Mouse (Mus musculus) CH12.LX (cell line): ENCODE results near the gene Dnajc9. TPM values are rescaled to one million over a fixed set of nuclear protein-coding genes. Genes with fewer than 3 reads are reported as not detected.
A peak's percentile ranks its signal among the peaks of the same experiment; 100 is the strongest.

Source experiments
- DNase-seq: peaks from one replicate; pipeline ENCODE4 v3.0.0-alpha.2; 2013; ENCODE audit errors: extremely low read depth
- H3K27ac ChIP-seq: 2 replicates; pipeline ENCODE4 v1.5.1; 2012; ENCODE audit warnings: low read depth, mild to moderate bottlenecking, control low read depth, moderate library complexity; ENCODE audit not compliant: insufficient read depth
- H3K27me3 ChIP-seq: replicated peaks from 2 replicates; pipeline ENCODE3; 2012; ENCODE audit warnings: inconsistent platforms
- H3K36me3 ChIP-seq, 2 experiments: replicated peaks in 1 of 2; 2 replicates each; pipeline versions ENCODE3 to v1.6.1; 2012; ENCODE audit warnings: inconsistent platforms in 1 of 2, low read length in 1 of 2, mild to moderate bottlenecking in 1 of 2, mixed read lengths in 1 of 2, moderate library complexity in 1 of 2; ENCODE audit not compliant: control insufficient read depth in 1 of 2, insufficient read depth in 1 of 2
- H3K4me1 ChIP-seq, 2 experiments: 2 replicates each; pipeline ENCODE4 v1.6.1; 2012; ENCODE audit warnings: inconsistent platforms in 1 of 2, moderate library complexity in 1 of 2; ENCODE audit not compliant: insufficient read depth in 2 of 2, control insufficient read depth in 1 of 2
- H3K4me2 ChIP-seq: 2 replicates; pipeline ENCODE4 v1.6.1; 2012; ENCODE audit warnings: low read depth, mild to moderate bottlenecking, control low read depth; ENCODE audit not compliant: poor library complexity, insufficient read depth, severe bottlenecking
- H3K4me3 ChIP-seq, 3 experiments: fragments of 150-350 bp in 1 of 3; sonication (generic) in 1 of 3; replicated peaks in 1 of 3; 2 replicates each; pipeline versions ENCODE3 to v1.5.1; 2011 to 2012; ENCODE audit warnings: low read depth in 2 of 3, low read length in 2 of 3, mild to moderate bottlenecking in 2 of 3, moderate library complexity in 2 of 3, control low read depth in 1 of 3, improper control_type of control experiment in 1 of 3, inconsistent platforms in 1 of 3, mixed read lengths in 1 of 3; ENCODE audit not compliant: poor library complexity in 1 of 3
- H3K79me2 ChIP-seq: replicated peaks from 2 replicates; pipeline ENCODE4 v1.6.1; 2012; ENCODE audit warnings: mild to moderate bottlenecking, moderate library complexity; ENCODE audit not compliant: control insufficient read depth, poor library complexity, insufficient read depth, severe bottlenecking; ENCODE audit errors: extremely low read depth
- H3K9ac ChIP-seq: 2 replicates; pipeline ENCODE4 v1.6.1; 2012; ENCODE audit warnings: low read depth, mild to moderate bottlenecking, control low read depth, moderate library complexity; ENCODE audit not compliant: insufficient read depth
- H3K9me3 ChIP-seq: replicated peaks from 2 replicates; pipeline ENCODE3; 2012; ENCODE audit warnings: low read length, inconsistent platforms, mixed read lengths
- CHD1 ChIP-seq: IDR thresholded peaks from 2 replicates; pipeline ENCODE4 v1.6.1; 2012; ENCODE audit warnings: low read depth, low read length, improper control_type of control experiment, inconsistent platforms
- E2F4 ChIP-seq: IDR thresholded peaks from 2 replicates; pipeline ENCODE4 v1.6.1; 2011; ENCODE audit warnings: low read depth, low read length, improper control_type of control experiment; ENCODE audit not compliant: insufficient replicate concordance
- EP300 ChIP-seq: IDR thresholded peaks from 2 replicates; pipeline ENCODE4 v1.6.1; 2011; ENCODE audit warnings: low read length, improper control_type of control experiment
- ETS1 ChIP-seq: conservative IDR thresholded peaks from 2 replicates; pipeline ENCODE4 v1.6.1; 2012; ENCODE audit warnings: low read depth, mild to moderate bottlenecking, inconsistent platforms, low read length, improper control_type of control experiment, moderate library complexity
- IRF4 ChIP-seq: IDR thresholded peaks from 2 replicates; pipeline ENCODE4 v1.6.1; 2014; ENCODE audit warnings: low read depth, mild to moderate bottlenecking, inconsistent platforms, low read length, improper control_type of control experiment
- MYC ChIP-seq: IDR thresholded peaks from 2 replicates; pipeline ENCODE4 v1.6.1; 2011; ENCODE audit warnings: low read depth, mild to moderate bottlenecking, improper control_type of control experiment, low read length
- RCOR1 ChIP-seq: conservative IDR thresholded peaks from 2 replicates; pipeline ENCODE4 v1.6.1; 2012; ENCODE audit warnings: low read depth, mild to moderate bottlenecking, inconsistent platforms, low read length, improper control_type of control experiment
- SIN3A ChIP-seq: IDR thresholded peaks from 2 replicates; pipeline ENCODE4 v1.6.1; 2012; ENCODE audit warnings: low read length, improper control_type of control experiment, inconsistent platforms
- ZC3H11A ChIP-seq: IDR thresholded peaks from 2 replicates; pipeline ENCODE4 v1.6.1; 2012; ENCODE audit warnings: low read depth, mild to moderate bottlenecking, inconsistent platforms, low read length, improper control_type of control experiment
- ZKSCAN1 ChIP-seq: IDR thresholded peaks from 2 replicates; pipeline ENCODE4 v1.6.1; 2012; ENCODE audit warnings: low read depth, inconsistent platforms, low read length, improper control_type of control experiment, borderline replicate concordance
- ZNF384 ChIP-seq: IDR thresholded peaks from 2 replicates; pipeline ENCODE4 v1.6.1; 2012; ENCODE audit warnings: low read depth, low read length, improper control_type of control experiment, inconsistent platforms
- dilution Hi-C: fragments of 300-500 bp; cut with MboI; formaldehyde crosslinking; loops from 2 replicates; pipeline ENCODE4 v1.14.3; 2020; ENCODE audit warnings: low sequenced_read_pairs; ENCODE audit not compliant: extremely low pct_unique_long_range_greater_than_20kb, extremely low pct_ligation_motif_present
- in situ Hi-C: fragments of 300-500 bp; cut with MboI; formaldehyde crosslinking; loops from 3 replicates; pipeline ENCODE4 v1.14.3; 2019; ENCODE audit warnings: low sequenced_read_pairs, low pct_ligation_motif_present, low pct_unique_long_range_greater_than_20kb, mixed read lengths
- polyA plus RNA-seq: library from polyadenylated mRNA; unstranded; fragments of >175 nt; gene quantifications from 2 replicates; pipeline ENCODE4 v1.2.1, GENCODE M21; 2012; ENCODE audit warnings: low read depth; ENCODE audit not compliant: insufficient read length
- total RNA-seq, 2 experiments: library from RNA; depleted of rRNA; stranded (reverse); fragments of 300-350 nt in 1 of 2; fragments of >200 nt in 1 of 2; gene quantifications; 2 replicates each; pipeline ENCODE4 v1.2.3; 2012 to 2014

Dnajc9 gene
- total and polyA plus RNA-seq, 3 experiments, result 123 to 223 (median 166) TPM

DNA sequence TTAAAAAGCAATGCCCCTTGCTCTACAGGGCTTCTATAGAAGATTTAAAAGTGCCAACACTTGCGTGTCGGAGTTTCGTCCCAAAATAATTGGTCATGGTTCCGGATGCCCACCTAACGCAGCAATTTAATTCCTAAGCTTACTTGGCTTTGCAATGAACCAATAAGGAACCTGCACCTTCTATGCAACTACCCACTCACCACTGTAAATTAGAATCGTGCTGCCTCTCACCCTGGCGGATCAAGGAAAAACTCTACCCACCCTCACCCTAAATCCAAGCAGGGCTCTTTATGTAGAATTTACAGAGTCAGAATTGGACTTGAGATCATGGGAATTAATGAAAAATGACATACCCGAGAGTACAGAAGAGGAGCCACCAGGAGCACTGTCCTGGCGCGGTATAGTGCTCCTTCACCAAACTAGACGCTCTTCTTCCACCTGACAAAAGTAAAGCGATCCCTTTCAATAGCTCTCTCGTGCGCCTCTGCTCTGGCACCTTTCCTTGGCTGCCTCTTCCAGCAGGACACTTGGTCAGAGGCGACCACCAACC is 41.2 kb downstream of the Dnajc9 start:
- Histone ChIP-seq H3K4me3 (peak overlapping the region; percentile 70 to 81 (median 78)), H3K4me2 (peak overlapping the region; percentile 95), H3K27me3 (no peaks in the 10 kb centered on the region), H3K36me3 (peaks cover 13 to 48% of the 10 kb centered on the region in 2 experiments), H3K9ac (peak overlapping the region; percentile 92), H3K4me1 (peaks cover 5 to 32% of the 10 kb centered on the region in 2 experiments; a peak in 3 of 4 replicates), H3K9me3 (no peaks in the 10 kb centered on the region), H3K79me2 (peaks cover 31% of the 10 kb centered on the region)
- in situ Hi-C loops (loop anchor here (5.0 kb wide), 2 partner anchors 40 to 85 kb away; partner anchors contain the start of gene Dnajc9), dilution Hi-C loops (no loop called here)
- DNase-seq, result no peak
- TF ChIP-seq ZC3H11A (no peak), EP300 (no peak)
- TF ChIP-seq, all 38 proteins: peak for 0
- 0 out of 2 replicates have a peak overlapping the region, but pooled peaks have one; percentile 13 for H3K27ac ChIP-seq

GRCm38 (mm10) chr14:20345885-20346284 is 42.8 kb downstream of the Dnajc9 start:
- no peaks in the 10 kb centered on the region for H3K9me3 ChIP-seq
- peaks cover 8 to 37% of the 10 kb centered on the region in 2 experiments; a peak in 3 of 4 replicates for H3K4me1 ChIP-seq
- no peak overlapping the region for H3K4me3 ChIP-seq
- H3K79me2 ChIP-seq, result peaks cover 31% of the 10 kb centered on the region
- peak overlapping the region; percentile 42 for H3K9ac ChIP-seq
- no peak for DNase-seq
- no peak overlapping the region for H3K27ac ChIP-seq
- in situ Hi-C loops (loop anchor here (5.0 kb wide), 2 partner anchors 41 to 86 kb away; partner anchors contain the start of gene Dnajc9), dilution Hi-C loops (no loop called here)
- peaks cover 25 to 52% of the 10 kb centered on the region in 2 experiments for H3K36me3 ChIP-seq
- 0 out of 2 replicates have a peak overlapping the region, but pooled peaks have one; percentile 95 for H3K4me2 ChIP-seq
- TF ChIP-seq CHD1, result no peak
- no peak for TF ChIP-seq ZC3H11A
- no peak for TF ChIP-seq ZNF384
- TF ChIP-seq ETS1, result no peak
- TF ChIP-seq MYC, result no peak
- no peak for TF ChIP-seq E2F4
- no peak for TF ChIP-seq SIN3A
- TF ChIP-seq IRF4, result no peak
- no peak for TF ChIP-seq RCOR1
- H3K27me3 ChIP-seq, result no peaks in the 10 kb centered on the region

DNA sequence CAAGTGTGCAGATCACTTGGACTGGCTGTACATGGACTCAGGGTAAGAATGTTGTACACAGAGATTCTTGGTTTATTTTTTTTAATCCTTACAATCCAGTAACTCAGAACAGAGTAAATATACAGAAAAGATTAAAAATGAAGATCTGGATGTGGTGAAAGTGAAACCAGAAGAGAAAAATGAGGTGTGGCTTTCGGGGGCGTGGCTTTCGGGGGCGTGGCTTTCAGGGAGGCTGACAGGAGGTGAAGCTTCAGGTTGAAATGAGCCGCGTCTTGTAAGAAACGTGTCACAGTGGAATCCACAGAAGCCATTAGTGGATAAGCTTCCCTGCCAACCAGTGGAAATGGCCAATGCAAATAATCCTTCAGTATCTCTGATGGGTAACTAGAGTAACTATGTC is 47.8 kb downstream of the Dnajc9 start:
- peaks cover 3 to 18% of the 10 kb centered on the region in 2 experiments; a peak in 3 of 4 replicates for H3K4me1 ChIP-seq
- dilution Hi-C loops, result no loop called here
- H3K9me3 ChIP-seq, result no peaks in the 10 kb centered on the region
- H3K4me2 ChIP-seq, result no peak overlapping the region; the same call in 1 of the 2 replicates
- peak overlapping the region in 2 of 3 experiments; percentile 22 to 47 for H3K4me3 ChIP-seq
- 0 out of 2 replicates have a peak, but pooled peaks have one; percentile 28 for TF ChIP-seq SIN3A
- TF ChIP-seq IRF4, result 0 out of 2 replicates have a peak, but pooled peaks have one; percentile 16
- TF ChIP-seq ZKSCAN1, result no peak
- H3K9ac ChIP-seq, result no peak overlapping the region; the same call in 1 of the 2 replicates
- no peaks in the 10 kb centered on the region for H3K27me3 ChIP-seq
- H3K27ac ChIP-seq, result no peak overlapping the region
- DNase-seq, result peak; percentile 71
- in situ Hi-C loops, result no loop called here
- peaks cover 16% of the 10 kb centered on the region for H3K79me2 ChIP-seq
- peaks cover 40 to 85% of the 10 kb centered on the region in 2 experiments for H3K36me3 ChIP-seq
